Mouse (Mus musculus): ENCODE data around the gene Pafah1b1.

Pafah1b1 gene

DNA sequence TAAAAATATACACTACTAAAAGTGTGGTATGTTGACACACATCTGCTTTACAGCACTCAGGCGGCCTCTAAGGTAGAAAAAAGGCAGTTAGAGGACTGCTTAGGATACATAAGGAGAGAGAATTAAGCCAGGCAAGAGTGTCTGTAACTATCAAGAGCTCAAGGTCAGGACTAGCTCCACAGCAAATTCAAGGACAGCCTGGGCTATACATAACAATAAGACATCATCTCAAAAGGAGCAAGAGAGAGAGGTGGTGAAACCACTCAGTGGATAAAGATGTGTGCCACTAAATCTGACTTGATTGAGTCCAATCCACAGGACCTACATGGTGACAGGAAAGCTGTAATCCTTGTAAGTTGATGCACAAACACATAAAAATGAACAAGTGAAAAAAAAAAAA, 3.8 kb downstream of the Pafah1b1 start:
- no peak for DNase-seq (ENCODE audit: low read depth)

DNA sequence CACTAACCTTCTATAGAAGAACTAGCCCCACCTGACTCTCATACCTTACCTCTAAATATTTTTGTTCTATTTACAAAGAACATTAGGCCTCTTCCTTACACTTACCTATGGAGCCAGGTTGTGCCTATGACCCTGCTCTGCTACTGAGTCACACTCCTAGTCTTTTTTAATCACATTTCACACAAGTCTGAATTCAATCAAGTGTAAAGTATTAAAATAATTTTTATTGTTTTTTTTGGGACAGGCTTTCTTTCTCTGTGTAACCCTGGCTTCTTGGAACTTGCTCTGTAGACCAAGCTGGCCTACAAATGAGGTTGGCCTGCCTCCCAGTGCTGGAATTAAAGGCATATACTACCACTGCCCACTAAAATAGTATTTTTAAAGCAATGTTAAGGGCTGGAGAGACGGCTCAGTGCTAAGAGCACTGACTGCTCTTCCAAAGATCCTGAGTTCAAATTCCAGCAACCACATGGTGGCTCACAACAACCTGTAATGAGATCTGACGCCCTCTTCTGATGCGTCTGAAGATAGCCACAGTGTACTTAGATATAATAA, 8.4 kb downstream of the Pafah1b1 start:
- no peak for DNase-seq (ENCODE audit: low read depth)

DNA sequence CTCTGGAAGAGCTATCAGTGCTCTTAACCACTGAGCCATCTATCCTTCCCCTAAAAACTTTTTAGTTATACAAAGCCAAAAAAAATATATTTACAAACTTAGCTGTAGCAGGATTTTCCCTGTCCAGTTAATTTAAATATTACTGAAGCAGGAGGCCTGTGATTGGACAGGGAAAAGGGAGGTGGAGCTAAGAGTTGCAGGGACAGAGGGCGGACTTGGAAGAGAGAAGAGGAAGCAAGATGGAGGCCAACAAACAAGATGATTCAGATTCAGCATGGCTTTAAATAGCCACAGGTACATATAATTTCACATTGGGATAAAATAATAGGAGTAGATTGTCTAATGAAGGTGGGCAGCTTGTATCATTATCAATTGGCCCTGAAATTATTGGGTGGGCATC, 13.8 kb downstream of the Pafah1b1 start:
- no peak for DNase-seq (ENCODE audit: low read depth)

DNA sequence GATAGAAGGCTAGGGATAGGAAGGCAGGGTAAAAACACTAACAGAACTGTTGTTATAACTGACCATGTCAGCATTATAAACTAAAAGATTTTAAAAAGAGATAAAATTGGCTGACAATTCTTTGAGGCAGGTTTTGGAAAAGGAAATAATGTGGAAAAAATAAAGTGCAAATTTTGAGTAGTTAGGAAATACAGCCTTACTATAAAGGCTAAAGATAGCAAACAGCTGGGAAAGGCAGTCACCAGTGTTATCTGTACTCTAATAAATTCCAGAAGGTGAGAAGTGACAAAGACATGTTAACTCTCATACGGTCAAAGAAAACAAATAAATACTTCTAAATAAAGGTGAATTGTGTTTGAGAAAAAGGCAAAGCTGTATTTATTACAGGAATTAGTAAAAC, 15.7 kb downstream of the Pafah1b1 start:
- no peak for DNase-seq (ENCODE audit: low read depth)

DNA sequence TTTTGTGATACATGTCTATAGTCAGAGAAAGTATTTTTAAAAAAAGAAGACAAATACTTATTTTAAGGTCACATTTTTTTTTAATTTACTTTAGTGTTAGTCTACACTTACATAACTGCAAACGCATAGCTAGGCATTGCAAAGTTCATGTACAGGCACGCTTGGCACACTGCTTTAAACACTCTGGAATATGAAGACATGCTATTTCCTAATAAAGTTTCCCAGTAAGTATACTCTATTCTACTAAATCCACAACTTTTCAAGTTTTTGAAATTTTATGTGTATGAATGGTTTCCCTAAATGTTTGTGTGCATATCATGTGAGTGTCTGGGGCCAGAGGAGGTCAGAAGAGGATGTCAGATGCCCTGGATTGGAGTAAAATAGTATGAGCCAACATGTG, 20.4 kb downstream of the Pafah1b1 start:
- DNase-seq (ENCODE audit: low read depth), result no peak

DNA sequence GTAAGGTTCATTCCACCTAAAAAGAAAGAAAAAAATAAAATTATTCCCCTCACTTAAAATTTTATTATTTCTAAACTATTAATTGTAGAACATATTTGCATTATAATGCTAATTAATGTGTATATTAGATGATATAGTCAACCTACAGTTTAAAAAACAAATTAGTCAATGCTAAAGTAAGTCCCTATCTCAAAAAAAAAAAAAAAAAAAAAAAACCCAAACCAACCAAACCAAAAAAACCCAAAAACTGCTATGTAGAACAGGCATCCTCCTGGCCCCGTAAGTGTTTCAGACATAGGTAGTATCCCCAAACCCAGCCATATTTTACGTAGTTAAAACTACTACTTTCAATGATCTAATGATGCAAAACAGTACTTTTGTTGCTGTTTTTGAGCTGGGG, 25.0 kb downstream of the Pafah1b1 start:
- DNase-seq (ENCODE audit: low read depth), result no peak

DNA sequence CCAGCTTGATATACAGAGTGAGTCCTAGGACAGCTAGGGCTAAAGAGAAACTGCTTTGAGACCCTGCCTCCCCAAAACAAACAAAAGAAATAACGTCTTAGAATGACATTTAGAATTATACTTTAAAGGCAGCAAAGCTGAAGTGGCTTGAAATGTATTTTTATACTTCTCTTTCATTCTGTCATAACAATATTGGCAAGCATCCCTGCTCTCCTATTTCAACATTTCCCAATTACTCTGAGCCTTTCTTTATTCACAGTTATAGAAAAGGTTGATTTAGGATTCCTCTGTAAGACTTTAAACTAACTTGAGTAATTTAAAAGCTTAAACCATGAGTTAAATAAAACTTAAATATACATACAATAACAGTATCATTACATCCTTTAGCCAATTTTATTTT, 32.3 kb downstream of the Pafah1b1 start:
- no peak for DNase-seq (ENCODE audit: low read depth)

DNA sequence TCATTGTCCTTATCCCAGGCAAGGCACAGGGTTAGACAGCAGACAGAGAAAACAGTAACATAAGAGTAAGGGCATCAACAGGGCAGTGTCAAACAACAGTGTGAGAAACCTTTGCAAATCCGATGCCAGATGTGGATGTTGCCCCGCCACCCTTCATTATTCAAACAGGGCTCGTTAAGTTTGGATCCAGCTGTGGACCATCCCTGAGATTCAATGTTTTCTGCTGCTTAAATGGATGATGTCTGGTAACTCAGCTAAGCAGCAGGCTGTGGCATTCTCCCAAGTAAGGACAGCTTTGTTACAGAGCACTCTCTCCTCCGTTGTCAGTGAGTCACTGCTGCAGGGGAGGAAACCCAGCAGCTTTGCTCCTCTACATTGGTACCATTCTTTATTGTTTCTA, 49.3 kb downstream of the Pafah1b1 start:
- no peak for DNase-seq (ENCODE audit: low read depth)

DNA sequence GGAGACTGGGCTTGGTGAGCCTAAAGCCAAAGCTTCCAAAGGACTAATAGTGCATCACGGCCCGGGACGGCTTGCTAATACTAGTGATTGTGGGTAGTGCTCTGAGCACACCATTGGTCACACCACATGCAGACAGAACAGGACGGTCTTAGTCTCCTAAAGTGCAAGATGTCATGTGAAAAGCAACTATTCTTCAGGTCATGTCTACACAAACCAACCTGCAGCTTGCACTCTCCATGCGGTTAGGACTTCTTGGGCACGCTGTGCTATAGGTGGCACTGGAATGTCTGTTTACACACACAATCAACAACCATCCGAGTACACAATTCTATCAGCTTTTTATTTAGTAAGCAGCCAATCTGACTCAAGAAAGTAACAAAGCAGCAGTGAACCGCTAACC, 49.8 kb downstream of the Pafah1b1 start:
- DNase-seq (ENCODE audit: low read depth), result no peak

DNA sequence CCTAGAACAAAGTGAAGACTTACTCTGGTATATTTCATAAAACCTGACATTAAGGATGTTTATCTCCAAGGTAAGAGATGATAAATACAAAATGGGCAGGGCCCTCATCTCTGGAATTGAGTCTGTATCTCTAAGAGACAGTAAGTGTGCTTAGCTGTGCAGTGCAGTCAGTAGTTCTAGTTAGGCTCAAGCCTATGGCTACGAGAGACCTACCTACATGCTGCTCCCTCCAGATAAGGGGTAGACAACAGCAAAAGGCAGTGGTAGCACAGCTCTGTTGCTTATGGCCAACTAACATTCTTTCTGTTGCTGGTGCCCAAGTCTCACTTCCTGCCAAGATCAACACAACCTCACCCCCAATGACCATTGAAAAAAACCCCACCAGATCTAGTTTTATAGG, 50.9 kb downstream of the Pafah1b1 start:
- DNase-seq (ENCODE audit: low read depth), result no peak

DNA sequence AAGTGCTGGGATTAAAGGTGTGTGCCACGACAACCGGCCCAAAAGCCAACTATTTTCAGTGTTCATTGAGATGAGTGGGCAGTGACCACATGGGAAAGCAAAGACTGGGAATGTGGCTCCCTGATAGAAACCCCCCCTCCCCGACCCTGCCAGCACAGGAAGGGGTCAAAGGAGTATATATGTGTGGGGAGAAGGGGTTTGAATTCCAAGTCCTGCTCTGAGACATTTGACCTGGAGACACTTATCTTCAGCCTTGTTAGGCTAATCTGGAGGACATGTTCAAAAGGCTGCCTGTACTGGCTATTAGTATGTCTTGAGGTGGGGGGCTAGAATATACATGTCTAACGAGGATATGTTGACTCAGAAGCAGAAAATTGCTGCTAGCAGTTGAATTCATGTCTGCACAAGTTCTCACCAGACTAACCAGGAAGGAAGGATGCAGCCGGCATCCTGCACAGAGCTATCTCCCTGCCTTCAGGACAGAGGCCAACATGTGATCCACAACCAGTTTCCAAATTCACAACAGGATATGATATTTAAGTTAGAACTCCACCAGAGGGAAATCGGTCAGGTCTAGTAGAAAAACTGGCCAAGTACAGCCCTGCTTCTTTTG, 51.5 kb downstream of the Pafah1b1 start:
- peak; percentile 24 for DNase-seq (ENCODE audit: low read depth)

DNA sequence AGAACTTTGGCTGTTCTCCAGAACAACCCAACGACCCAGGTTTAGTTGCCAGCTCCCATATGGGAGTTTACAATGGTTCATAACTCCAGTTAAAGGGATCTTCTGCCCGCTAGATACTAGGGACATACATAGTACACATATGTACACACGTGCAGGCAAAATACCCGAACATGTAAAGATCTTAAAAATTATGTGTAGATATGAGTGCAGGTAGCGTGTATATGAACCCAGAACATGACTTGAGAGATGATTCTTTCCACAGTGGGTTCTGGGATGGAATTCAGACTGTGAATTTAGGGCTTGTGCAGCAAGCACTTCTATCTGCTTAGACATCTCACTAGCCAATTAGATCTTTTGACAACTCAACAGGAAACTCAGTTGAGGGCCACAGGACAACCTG, 52.6 kb downstream of the Pafah1b1 start:
- no peak for DNase-seq (ENCODE audit: low read depth)

DNA sequence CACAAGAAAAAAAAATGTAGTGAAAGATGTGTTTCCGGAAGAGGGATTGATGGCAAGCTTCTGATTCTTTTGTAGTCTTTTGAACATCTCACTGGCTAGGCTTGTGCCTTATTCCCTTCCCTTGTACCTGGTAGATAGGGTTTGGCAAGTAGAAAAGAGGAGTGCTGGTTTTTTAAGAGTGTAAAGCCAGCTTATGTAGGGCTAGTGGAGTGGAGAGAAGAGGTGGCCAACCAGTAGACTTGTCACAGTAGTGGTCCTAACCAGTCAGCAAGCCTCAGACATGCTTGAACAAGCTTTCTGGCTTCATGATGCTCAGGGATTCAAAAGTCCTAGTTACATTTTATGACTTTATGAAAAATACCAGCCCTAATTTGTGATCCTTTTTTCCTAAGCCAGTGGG, 53.5 kb downstream of the Pafah1b1 start:
- DNase-seq (ENCODE audit: low read depth), result no peak

DNA sequence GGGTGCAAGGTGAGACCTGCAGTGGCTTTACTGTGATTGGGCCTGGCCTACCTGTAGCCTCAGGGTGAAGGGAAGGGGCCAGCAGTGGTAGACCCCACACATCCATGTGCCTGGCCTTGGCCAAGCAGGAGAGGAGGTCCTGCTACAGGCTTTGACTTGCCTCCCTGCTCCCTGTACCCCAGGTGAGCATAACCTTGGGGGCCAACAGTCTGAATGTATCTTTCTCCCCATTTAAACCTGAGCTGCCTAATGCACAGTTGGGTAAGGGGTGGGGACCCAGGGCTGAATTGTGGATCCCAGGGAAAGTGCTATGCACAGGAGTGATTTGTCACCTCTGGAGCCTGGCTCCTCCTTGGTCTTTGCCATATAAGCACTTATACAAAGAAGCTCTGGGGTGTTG, 54.3 kb downstream of the Pafah1b1 start:
- no peak for DNase-seq (ENCODE audit: low read depth)

DNA sequence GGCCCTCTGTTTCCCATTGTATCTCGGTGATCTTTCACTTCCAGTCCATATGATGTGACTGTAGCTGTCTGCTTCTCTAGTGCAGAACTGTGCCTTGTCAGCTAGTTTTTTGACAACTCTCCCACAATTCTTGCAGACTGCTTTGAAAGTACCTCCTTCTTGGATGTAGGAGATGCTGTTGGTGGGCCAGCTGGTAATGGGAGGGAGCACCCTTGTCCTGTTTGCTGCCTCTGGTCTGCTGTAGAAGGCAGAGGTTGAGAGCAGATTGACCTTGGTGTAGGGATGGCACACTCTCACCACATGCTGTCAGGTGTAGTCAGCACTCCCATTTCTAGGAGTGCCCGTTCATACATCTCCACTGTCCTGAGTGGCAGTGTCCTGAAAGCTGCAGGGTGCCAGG, 55.5 kb downstream of the Pafah1b1 start:
- no peak for DNase-seq (ENCODE audit: low read depth)

DNA sequence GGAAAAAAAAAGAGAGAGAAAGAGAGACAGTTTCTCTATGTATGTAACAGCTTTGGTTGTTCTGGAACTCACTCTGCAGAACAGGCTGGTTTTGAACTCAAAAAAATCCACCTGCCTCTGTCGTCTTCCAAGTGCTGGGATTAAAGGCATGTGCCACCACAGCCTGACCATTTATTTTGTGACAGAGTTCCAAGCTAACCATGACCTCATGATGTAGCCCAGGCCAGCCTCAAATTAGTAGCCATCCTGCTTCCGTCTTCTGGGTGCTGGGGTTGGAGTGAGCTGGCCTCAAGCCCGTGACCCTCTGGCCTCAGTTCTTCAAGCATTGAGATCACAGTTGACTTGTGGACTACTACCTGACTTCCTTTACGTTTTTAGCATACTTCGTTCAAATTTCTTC, 56.0 kb downstream of the Pafah1b1 start:
- no peak for DNase-seq (ENCODE audit: low read depth)

DNA sequence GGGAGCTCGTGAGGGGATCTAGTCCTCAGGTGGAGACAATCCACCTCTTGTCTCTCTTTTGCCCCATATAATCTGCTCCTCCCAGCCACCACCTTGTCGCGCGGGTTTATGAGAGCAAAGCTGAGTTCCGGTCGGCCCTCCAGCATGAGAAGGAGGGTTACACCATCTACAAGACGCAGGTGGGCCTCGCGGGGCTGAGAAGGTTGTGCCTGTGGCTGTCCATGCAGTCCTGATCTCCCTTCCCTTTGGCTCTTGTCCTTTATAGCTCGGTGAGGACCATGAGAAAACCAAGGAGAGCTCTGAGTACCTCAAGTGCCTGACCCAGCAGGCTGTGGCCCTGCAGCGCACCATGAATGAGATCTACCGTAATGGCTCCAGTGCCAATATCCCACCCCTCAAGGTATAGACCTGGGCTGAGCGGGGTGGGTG, 56.9 kb downstream of the Pafah1b1 start:
- DNase-seq (ENCODE audit: low read depth), result no peak

DNA sequence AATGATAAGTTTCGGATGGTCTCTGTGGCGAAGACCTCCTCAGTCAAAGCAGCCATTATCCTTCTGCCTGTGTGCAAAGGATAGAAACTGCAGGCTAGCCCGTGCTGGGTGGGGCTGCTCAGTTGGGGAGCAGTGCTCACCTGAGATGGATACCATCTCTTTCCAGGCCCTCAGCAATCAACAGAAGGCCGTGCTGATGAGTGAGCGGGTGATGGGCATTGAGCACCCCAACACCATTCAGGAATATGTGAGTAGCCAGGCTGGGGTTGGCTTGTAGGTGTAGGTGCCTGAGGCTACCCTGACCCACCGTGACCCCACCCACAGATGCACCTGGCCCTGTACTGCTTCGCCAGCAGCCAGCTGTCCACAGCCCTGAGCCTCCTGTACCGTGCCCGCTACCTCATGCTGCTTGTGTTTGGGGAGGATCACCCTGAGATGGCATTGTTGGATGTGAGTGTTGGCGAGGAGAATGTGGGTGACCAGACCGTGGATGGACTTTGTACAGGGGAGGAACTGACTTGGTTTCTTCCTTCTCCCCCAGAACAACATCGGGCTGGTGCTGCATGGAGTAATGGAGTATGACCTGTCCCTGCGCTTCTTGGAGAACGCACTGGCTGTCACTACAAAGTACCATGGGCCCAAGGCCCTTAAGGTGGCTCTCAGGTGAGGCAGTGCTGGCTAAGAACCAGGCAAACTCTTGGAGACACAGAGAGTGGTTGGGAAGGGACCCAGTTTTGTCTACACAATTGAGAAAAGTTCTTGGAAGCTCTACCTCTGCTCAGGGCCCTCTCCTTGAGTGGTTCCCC, 57.5 kb downstream of the Pafah1b1 start:
- no peak for DNase-seq (ENCODE audit: low read depth)

DNA sequence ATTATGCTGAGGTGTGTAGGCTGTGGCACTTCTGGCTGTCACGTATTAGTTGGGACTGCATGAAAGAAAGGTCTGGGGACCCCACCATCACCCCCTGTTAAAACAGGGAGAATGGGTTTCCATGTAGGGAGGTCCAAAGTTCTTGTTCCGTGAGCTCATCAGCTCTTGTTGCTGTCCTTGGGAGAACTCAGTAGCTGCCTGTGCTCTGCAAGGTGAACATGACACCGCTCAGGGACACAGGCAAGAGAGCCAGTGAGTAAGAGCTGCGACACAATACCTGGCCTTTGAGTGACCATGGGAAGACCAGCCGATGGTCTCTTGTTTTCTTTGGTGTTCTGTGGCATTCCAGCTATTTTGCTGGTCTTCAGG, 58.2 kb downstream of the Pafah1b1 start:
- no peak for DNase-seq (ENCODE audit: low read depth)

DNA sequence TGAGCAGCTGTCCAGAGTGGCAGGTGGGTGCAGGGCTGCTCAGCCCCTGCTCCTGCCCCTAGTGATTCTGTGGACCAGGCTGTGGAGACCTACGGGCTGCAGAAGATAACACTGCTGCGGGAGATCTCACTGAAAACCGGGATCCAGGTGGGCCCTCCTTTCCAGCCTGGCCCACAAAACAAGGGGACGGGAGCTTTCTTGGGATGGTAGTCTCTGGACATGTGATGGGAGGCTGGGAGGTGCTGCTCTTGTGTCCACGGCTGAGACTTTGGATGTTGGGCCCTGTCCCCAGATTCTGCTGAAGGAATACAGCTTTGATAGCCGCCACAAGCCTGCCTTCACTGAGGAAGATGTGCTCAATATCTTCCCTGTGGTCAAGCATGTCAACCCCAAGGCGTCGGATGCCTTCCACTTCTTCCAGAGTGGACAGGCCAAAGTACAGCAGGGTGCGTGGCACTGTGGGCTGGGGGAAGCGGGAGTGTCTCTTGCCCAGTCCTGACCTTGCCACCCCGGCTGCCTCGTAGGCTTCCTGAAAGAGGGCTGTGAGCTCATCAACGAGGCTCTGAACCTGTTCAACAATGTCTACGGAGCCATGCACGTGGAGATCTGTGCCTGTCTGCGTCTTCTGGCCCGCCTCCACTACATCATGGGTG, 58.7 kb downstream of the Pafah1b1 start:
- no peak for DNase-seq (ENCODE audit: low read depth)

DNA sequence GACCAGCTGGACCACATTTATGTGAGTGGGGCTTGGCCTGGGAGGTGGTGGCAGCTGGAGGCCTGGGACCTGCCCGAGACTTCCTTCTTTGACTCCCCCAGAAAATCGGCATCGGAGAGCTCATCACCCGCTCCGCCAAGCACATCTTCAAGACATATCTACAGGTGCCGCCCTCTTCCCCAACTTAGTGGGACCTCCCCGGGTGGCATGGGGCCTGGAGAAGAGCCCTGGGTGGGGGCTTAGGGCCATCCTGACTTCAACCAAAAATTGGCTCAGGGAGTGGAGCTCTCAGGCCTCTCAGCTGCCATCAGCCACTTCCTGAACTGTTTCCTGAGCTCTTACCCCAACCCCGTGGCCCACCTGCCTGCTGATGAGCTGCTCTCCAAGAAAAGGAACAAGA, 59.6 kb downstream of the Pafah1b1 start:
- no peak for DNase-seq (ENCODE audit: low read depth)

DNA sequence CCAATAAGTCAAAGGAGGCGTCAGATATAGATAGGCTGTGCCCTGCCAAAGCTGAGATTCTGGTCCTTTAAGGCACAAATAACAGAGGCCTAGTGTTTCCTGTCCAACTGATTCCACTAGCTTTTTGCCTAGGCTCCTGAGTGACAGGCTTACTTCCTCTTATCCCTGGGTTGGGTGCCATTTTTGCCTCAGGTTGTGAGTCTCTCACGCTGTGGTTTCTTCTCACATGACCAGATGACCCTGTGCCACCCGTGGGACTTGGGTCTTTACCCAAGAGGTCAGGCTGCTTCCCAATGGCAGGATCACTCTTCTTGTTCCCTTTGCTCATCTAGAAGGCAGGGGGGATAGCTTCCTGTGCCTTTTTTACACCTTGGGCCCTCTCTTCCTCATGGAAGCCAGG, 60.2 kb downstream of the Pafah1b1 start:
- no peak for DNase-seq (ENCODE audit: low read depth)

DNA sequence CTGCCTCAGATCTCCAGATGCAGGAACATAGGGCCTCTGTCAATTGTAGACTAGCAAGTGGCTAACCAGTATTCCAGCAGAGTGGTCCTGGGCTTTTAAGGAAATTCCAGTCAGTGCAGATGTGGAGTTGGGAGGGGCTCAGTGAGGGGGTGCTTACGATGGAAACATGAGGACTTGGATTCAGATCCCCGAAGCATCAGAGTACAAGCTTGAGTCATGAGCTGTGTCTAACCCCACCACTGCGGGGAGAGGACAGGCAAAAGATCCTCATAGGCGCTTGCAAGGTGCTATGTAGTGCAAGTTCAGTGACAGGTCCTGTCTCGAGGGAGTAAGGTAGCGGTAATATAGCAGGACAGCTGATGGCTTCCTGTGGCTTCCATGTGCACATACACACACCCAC, 62.2 kb downstream of the Pafah1b1 start:
- DNase-seq (ENCODE audit: low read depth), result no peak
